Mouse (Mus musculus) cerebellum, adult 11-12 months (tissue): Measurements from ENCODE around the gene Rps6ka2.
"Not testable (repeated sequence)": the region's sequence is repeated elsewhere in the genome, so short reads cannot be mapped to it uniquely, and the experiment has no call there.

Experiments used
- DNase-seq: peaks from one replicate; pipeline ENCODE4 v3.0.0; 2022

Gene Rps6ka2

GRCm38 (mm10) chr17:7170304-7171295 is 685 bp downstream of the Rps6ka2 start:
- peak; percentile 32 for DNase-seq

GRCm38 (mm10) chr17:7173331-7174028 is 3.6 kb downstream of the Rps6ka2 start:
- no peak for DNase-seq

GRCm38 (mm10) chr17:7175293-7175692 is 5.4 kb downstream of the Rps6ka2 start:
- no peak for DNase-seq

- DNase-seq: no peak
These were observed 6.5 kb downstream of the Rps6ka2 start for GRCm38 (mm10) chr17:7176394-7176793.

- no peak for DNase-seq
These were observed 8.3 kb downstream of the Rps6ka2 start for GRCm38 (mm10) chr17:7178196-7178595.

- DNase-seq: no peak
These were observed 12.3 kb downstream of the Rps6ka2 start for GRCm38 (mm10) chr17:7182187-7182586.

- not testable (repeated sequence) for DNase-seq
These were observed 17.1 kb downstream of the Rps6ka2 start for GRCm38 (mm10) chr17:7187037-7187436.

GRCm38 (mm10) chr17:7189425-7189824 is 19.5 kb downstream of the Rps6ka2 start:
- DNase-seq: no peak

GRCm38 (mm10) chr17:7189975-7190374 is 20.1 kb downstream of the Rps6ka2 start:
- DNase-seq: peak; percentile 39

GRCm38 (mm10) chr17:7194140-7194840 is 24.4 kb downstream of the Rps6ka2 start:
- DNase-seq: no peak

GRCm38 (mm10) chr17:7197121-7197925 is 27.4 kb downstream of the Rps6ka2 start:
- DNase-seq: no peak

GRCm38 (mm10) chr17:7204771-7205406 is 35.0 kb downstream of the Rps6ka2 start:
- no peak for DNase-seq

GRCm38 (mm10) chr17:7206434-7207145 is 36.7 kb downstream of the Rps6ka2 start:
- DNase-seq: no peak

GRCm38 (mm10) chr17:7210648-7211047 is 40.7 kb downstream of the Rps6ka2 start:
- DNase-seq: no peak

- no peak for DNase-seq
These were observed 42.0 kb downstream of the Rps6ka2 start for GRCm38 (mm10) chr17:7211893-7212292.

- no peak for DNase-seq
These were observed 43.3 kb downstream of the Rps6ka2 start for GRCm38 (mm10) chr17:7213214-7213613.

GRCm38 (mm10) chr17:7214061-7214460 is 44.1 kb downstream of the Rps6ka2 start:
- DNase-seq: no peak

GRCm38 (mm10) chr17:7217791-7218329 is 47.9 kb downstream of the Rps6ka2 start:
- no peak for DNase-seq

- DNase-seq: no peak
These were observed 48.5 kb downstream of the Rps6ka2 start for GRCm38 (mm10) chr17:7218396-7218795.

- DNase-seq: no peak
These were observed 49.3 kb downstream of the Rps6ka2 start for GRCm38 (mm10) chr17:7219044-7219718.
